Mouse (Mus musculus) neural tube, embryonic 13.5 days (tissue): Measurements from ENCODE around the gene Eif2s2. TPM values are rescaled to one million over a fixed set of nuclear protein-coding genes. Genes with fewer than 3 reads are reported as not detected.
"Not testable (repeated sequence)": the region's sequence is repeated elsewhere in the genome, so short reads cannot be mapped to it uniquely, and the experiment has no call there.

Experiments used
- ATAC-seq: fragments of 200-750 bp; cut with Nextera tagmentation; 2 replicates; pipeline ENCODE4 v1.8.0; 2017; ENCODE audit warnings: low read depth, mild to moderate bottlenecking, moderate TSS enrichment, moderate library complexity
- H3K27ac ChIP-seq: fragments of 300-500 bp; sonication (generic); replicated peaks from 2 replicates; pipeline ENCODE4 v1.5.1; 2015; ENCODE audit warnings: moderate library complexity, mild to moderate bottlenecking, inconsistent platforms
- H3K27me3 ChIP-seq: fragments of 300-500 bp; sonication (generic); 2 replicates; pipeline ENCODE4 v1.6.1; 2015; ENCODE audit warnings: mild to moderate bottlenecking, inconsistent platforms
- H3K36me3 ChIP-seq: fragments of 300-500 bp; sonication (generic); 2 replicates; pipeline ENCODE4 v1.6.1; 2015; ENCODE audit warnings: mild to moderate bottlenecking, inconsistent platforms
- H3K4me1 ChIP-seq: fragments of 300-500 bp; sonication (generic); replicated peaks from 2 replicates; pipeline ENCODE4 v1.6.1; 2015; ENCODE audit warnings: inconsistent platforms
- H3K4me2 ChIP-seq: fragments of 300-500 bp; sonication (generic); 2 replicates; pipeline ENCODE4 v1.6.1; 2015; ENCODE audit warnings: inconsistent platforms, mild to moderate bottlenecking, moderate library complexity
- H3K4me3 ChIP-seq: fragments of 300-500 bp; sonication (generic); 2 replicates; pipeline ENCODE4 v1.5.1; 2015; ENCODE audit warnings: mild to moderate bottlenecking, inconsistent platforms
- H3K9ac ChIP-seq: fragments of 300-500 bp; sonication (generic); 2 replicates; pipeline ENCODE4 v1.6.1; 2015; ENCODE audit warnings: moderate library complexity, mild to moderate bottlenecking, inconsistent platforms
- H3K9me3 ChIP-seq: fragments of 300-500 bp; sonication (generic); 2 replicates; pipeline ENCODE4 v1.6.1; 2016; ENCODE audit warnings: inconsistent platforms
- WGBS: fragments of 180-500 bp; shearing (Covaris S2); methylation state at CpG from one replicate; pipeline ENCODE4 v1.1.7; 2015; 5-methylcytosine and 5-hydroxymethylcytosine counted together
- polyA plus RNA-seq: library from polyadenylated mRNA; unstranded; fragments of >200 nt; fragmentation: Nextera tagmentation; extraction: Ambion mirVana; gene quantifications from 2 replicates; pipeline ENCODE4 v1.2.1, GENCODE M21; 2015

Gene Eif2s2
- polyA plus RNA-seq, result 72.3 and 77.2 TPM in 2 replicates

- peak; percentile 99 for ATAC-seq
- Histone ChIP-seq H3K36me3 (peaks cover 5% of the 10 kb centered on the region; the same call in 1 of the 2 replicates), H3K4me1 (peaks cover 24% of the 10 kb centered on the region), H3K4me3 (peak within 1 kb of the TSS; percentile 92), H3K4me2 (peak within 1 kb of the TSS; percentile 76), H3K9me3 (no peaks in the 10 kb centered on the region), H3K27me3 (0 out of 2 replicates have a peak, but pooled peaks cover 4% of the 10 kb centered on the region), H3K9ac (peak within 1 kb of the TSS; percentile 93), H3K27ac (peak within 1 kb of the TSS; percentile 83)
- under 1% methylated on average over 75 of the region's 75 CpGs for WGBS
These were observed at the start of gene Eif2s2 for GRCm38 (mm10) chr2:154892201-154893044. TSS of gene Eif2s2 (minus strand) at chr2:154892935.

DNA sequence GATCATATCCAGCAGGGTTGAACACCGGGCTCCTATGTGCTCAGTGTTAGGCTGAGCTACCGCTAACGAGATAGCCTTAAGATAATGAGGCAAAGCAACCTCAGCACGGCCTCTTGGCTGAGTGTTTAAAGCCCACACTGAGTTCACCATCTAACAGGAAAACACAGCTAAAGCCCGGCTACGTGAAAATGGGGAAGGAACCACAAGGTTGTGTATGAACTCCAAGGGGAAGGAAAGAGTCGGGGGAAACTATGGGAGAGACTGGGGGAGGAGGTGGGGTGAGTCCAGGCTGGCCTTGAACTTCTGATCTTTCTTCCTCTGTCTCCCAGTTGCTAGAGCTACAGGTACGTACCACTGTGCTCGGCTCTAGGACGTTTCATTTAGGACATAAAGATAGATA, 49.2 kb upstream of the Eif2s2 start:
- H3K4me2 ChIP-seq, result no peak overlapping the region
- H3K9ac ChIP-seq, result no peak overlapping the region
- peaks cover 7% of the 10 kb centered on the region; the same call in 1 of the 2 replicates for H3K4me1 ChIP-seq
- no peaks in the 10 kb centered on the region for H3K36me3 ChIP-seq
- no peaks in the 10 kb centered on the region for H3K9me3 ChIP-seq
- ATAC-seq, result no peak
- no peak overlapping the region for H3K27ac ChIP-seq
- H3K27me3 ChIP-seq, result peaks cover 14% of the 10 kb centered on the region
- no peak overlapping the region for H3K4me3 ChIP-seq
- WGBS, result 83% methylated on average over 10 of the region's 10 CpGs

DNA sequence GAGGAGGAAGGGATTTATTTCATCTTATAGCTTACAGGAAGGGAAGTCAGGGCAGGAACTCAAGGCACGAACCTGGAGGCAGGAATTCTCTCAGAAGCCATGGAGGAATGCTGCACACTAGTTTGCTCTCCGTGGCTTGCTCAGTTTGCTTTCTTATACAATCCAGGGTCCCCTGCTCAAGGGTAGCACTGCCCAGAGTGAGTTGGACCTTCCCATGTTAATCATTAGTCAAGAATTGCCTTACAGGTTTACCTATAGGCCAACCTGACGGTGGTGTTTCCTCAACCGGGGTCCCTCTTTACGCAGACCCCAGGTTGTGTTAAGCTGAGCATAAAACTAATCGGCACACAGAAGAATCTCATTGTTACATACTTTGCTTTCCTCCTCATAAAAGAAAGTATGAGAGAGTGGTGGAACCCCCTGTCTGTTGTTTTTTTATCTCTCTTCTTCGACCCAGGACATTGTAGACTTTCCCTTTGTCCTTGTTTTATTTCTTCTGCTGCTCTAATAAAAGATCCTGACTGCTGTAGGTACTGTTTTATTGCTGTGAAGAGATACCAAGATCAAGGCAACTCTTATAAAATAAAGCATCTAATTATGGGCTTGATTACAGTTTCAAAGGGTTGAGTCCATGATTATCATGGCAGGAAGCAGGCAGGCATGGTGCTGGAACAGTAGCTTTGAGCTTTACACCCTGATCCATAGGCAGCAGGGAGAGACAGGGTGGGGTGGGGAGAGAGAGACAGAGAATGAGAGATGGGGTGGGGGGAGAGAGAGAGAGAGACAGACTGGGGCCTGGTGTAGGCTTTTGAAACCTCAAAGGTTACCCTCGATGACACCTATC, 45.0 kb upstream of the Eif2s2 start:
- H3K27ac ChIP-seq, result no peak overlapping the region
- no peak for ATAC-seq
- no peak overlapping the region for H3K9ac ChIP-seq
- no peaks in the 10 kb centered on the region for H3K36me3 ChIP-seq
- 79% methylated on average over 8 of the region's 8 CpGs for WGBS
- no peak overlapping the region for H3K4me2 ChIP-seq
- H3K27me3 ChIP-seq, result peaks cover 24% of the 10 kb centered on the region
- H3K9me3 ChIP-seq, result no peaks in the 10 kb centered on the region
- no peak overlapping the region for H3K4me3 ChIP-seq
- peaks cover 4% of the 10 kb centered on the region; the same call in 1 of the 2 replicates for H3K4me1 ChIP-seq

DNA sequence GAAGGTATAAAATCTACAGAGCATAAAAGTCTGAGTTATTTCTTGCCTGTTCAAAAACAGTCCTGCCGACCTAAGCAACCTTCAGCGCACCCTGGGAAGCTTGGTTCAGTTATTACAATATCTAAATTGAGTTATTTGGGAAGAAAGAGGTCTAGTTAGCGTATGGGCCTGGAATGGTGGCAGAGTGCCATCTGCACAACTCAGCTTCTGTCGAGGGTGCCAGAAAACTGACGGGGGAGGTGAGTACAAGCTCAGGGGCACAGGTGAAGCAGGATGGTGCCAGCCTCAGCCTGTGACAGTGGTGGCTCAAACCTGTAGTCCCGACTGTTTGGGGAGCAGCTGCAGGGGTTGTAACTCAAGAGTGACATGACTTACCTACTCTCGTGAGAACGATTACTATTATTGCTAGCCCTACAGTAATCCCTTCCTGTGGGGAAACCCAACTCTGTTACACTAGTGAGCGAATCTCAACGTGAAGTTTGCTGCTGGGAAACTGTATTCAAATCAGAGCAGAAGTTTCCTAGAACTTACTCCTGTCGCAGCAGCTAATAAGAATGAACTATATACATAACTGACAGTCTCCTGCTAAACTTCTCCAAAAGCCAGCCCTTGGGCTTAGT, 43.9 kb upstream of the Eif2s2 start:
- Histone ChIP-seq H3K27me3 (peaks cover 24% of the 10 kb centered on the region), H3K9ac (no peak overlapping the region), H3K4me1 (no peaks in the 10 kb centered on the region), H3K4me3 (no peak overlapping the region), H3K27ac (no peak overlapping the region), H3K4me2 (no peak overlapping the region), H3K36me3 (no peaks in the 10 kb centered on the region), H3K9me3 (no peaks in the 10 kb centered on the region)
- WGBS, result 75% methylated on average over 11 of the region's 11 CpGs
- ATAC-seq, result no peak

GRCm38 (mm10) chr2:154936106-154936505, 43.4 kb upstream of the Eif2s2 start:
- H3K4me3 ChIP-seq, result no peak overlapping the region
- no peaks in the 10 kb centered on the region for H3K9me3 ChIP-seq
- H3K4me2 ChIP-seq, result no peak overlapping the region
- no peak overlapping the region for H3K27ac ChIP-seq
- no peaks in the 10 kb centered on the region for H3K36me3 ChIP-seq
- 76% methylated on average over 6 of the region's 6 CpGs for WGBS
- peaks cover 30% of the 10 kb centered on the region for H3K27me3 ChIP-seq
- H3K4me1 ChIP-seq, result no peaks in the 10 kb centered on the region
- no peak overlapping the region for H3K9ac ChIP-seq
- no peak for ATAC-seq

DNA sequence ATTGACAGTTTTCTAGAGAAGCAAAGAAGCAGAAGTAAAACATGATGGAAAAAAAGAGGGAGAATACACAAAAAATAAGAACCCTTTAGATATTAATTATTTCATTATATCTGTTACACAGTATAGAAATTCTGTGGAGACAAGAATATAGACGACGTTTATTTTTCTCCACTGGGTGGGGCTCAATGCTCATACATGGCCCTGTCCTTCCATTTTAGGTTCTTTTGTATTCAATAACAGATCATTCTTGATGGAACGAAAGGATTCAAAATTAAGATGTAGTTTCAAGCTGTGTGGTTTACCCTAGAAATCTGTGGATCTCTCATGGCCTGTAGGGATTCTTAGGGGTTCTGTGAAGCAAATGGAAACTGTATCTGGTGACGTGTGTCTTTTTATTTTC, 41.1 kb upstream of the Eif2s2 start:
- no peaks in the 10 kb centered on the region for H3K9me3 ChIP-seq
- no peak overlapping the region for H3K9ac ChIP-seq
- H3K4me2 ChIP-seq, result no peak overlapping the region
- ATAC-seq, result no peak
- no peaks in the 10 kb centered on the region for H3K4me1 ChIP-seq
- peaks cover 50% of the 10 kb centered on the region for H3K27me3 ChIP-seq
- no peak overlapping the region for H3K4me3 ChIP-seq
- H3K27ac ChIP-seq, result no peak overlapping the region
- H3K36me3 ChIP-seq, result no peaks in the 10 kb centered on the region
- WGBS, result 71% methylated on average over 4 of the region's 4 CpGs

DNA sequence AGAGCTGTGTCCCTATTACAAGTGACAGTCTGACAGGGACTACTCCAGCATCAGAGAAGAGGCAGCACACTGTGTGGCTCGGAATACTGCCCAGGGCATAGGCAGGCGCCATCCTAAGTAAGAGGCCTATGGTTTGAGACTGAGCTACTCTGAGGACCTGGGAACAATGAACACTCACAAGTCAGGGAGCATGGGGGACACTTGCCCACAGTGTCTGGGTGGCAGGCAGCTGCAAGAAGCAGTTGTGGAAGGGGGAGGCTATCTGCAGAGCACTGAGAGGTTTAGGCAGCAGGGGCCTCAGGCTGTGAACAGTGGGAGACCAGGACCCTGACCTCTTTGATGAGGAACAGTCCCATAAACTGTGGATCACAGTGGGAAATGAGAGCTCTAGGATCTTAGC, 35.6 kb upstream of the Eif2s2 start:
- 36% methylated on average over 2 of the region's 2 CpGs for WGBS
- ATAC-seq, result no peak

DNA sequence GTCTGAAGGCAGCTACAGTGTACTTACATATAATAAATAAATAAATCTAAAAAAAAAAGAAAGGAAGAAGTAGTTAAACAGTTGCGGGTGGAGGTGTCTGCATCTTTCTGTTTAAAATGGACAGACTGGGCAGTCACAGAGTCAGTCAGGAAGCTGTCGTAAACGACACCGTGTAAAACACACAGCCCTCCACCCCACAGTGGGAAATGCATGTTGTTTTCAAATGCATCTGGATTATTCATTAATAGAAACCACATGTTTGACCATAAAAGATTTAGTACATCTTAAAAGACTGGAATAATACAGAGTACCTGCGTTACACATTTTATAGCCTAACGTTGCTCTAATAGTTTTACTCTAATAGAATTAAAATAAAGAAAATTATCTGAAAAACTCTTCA, 34.1 kb upstream of the Eif2s2 start:
- no peak overlapping the region for H3K4me3 ChIP-seq

More for the DNA sequence above, 35.6 kb upstream of the Eif2s2 start:
- no peaks in the 10 kb centered on the region for H3K36me3 ChIP-seq
- H3K4me1 ChIP-seq, result peaks cover 8% of the 10 kb centered on the region
- H3K9ac ChIP-seq, result no peak overlapping the region
- H3K4me2 ChIP-seq, result no peak overlapping the region
- no peak overlapping the region for H3K4me3 ChIP-seq
- H3K27me3 ChIP-seq, result peaks cover 62% of the 10 kb centered on the region
- H3K27ac ChIP-seq, result no peak overlapping the region
- H3K9me3 ChIP-seq, result no peaks in the 10 kb centered on the region

DNA sequence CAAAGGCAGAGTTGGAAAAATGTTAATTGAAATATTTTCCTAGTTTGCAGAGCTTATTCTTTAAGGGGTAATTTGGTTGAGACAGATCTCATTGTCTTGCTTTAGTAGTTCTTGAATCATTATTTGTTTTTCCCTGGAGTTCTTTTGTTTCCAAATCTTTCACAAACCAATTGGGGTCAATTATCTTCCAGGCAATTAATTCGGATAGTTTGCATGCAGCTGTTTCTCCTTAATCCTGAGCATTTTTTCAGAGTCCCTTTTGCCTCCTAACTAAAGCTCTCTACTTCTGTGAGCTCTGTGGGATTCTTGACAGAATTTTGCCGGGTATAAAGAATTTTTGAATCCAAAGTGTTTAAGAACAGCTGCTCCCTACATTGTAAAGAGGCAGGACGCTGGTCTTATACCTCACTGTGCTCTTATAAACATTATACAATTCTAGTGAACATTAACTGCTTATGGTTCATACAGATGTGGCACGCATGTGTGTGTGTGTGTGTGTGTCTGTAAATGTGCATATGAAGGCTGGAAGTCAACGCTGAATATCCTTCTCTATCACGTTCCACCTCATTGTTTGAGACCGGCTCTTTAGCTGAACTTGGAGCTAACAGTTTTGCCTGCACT, 32.8 kb upstream of the Eif2s2 start:
- no peak overlapping the region for H3K4me3 ChIP-seq
- H3K9ac ChIP-seq, result no peak overlapping the region
- H3K9me3 ChIP-seq, result no peaks in the 10 kb centered on the region
- no peak overlapping the region for H3K27ac ChIP-seq
- no peak overlapping the region for H3K4me2 ChIP-seq
- ATAC-seq, result no peak
- no peaks in the 10 kb centered on the region for H3K36me3 ChIP-seq
- H3K27me3 ChIP-seq, result peaks cover 65% of the 10 kb centered on the region
- peaks cover 8% of the 10 kb centered on the region for H3K4me1 ChIP-seq
- 29% methylated on average over 7 of the region's 7 CpGs for WGBS

More for the DNA sequence above, 34.1 kb upstream of the Eif2s2 start:
- H3K27me3 ChIP-seq, result peaks cover 64% of the 10 kb centered on the region
- no peak overlapping the region for H3K27ac ChIP-seq
- no peaks in the 10 kb centered on the region for H3K9me3 ChIP-seq
- 78% methylated on average over 6 of the region's 6 CpGs for WGBS
- no peak for ATAC-seq
- H3K36me3 ChIP-seq, result no peaks in the 10 kb centered on the region
- no peak overlapping the region for H3K4me2 ChIP-seq
- H3K4me1 ChIP-seq, result peaks cover 8% of the 10 kb centered on the region
- no peak overlapping the region for H3K9ac ChIP-seq

DNA sequence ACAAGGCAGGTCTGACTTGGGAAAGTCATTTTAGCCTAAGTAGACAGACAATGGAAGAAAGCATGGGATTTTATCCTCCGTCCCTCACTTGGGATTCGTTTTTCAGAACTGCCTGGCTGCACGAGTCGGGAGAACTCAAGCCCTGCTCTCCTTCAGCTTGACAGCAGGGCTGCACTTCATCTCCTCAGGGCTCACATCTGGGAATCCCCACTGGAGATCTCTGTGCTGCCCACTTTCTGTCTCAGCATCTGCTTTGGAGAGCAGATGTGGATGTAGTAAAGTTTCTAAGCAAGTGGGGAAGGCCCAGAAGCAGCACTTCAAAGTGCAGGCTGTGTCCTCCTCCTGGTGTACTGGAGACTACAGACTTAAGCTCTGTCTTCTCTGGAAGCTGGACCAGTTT, 29.4 kb upstream of the Eif2s2 start:
- H3K27ac ChIP-seq, H3K4me2 ChIP-seq, H3K4me3 ChIP-seq, H3K9me3 ChIP-seq, H3K4me1 ChIP-seq, ATAC-seq, H3K9ac ChIP-seq, H3K36me3 ChIP-seq: not testable (repeated sequence)
- WGBS, result no CpG with 5 or more reads among the region's 4 CpGs
- peaks cover 60% of the 10 kb centered on the region for H3K27me3 ChIP-seq

GRCm38 (mm10) chr2:154920896-154921295, 28.2 kb upstream of the Eif2s2 start:
- Histone ChIP-seq H3K4me3 (no peak overlapping the region), H3K9me3 (no peaks in the 10 kb centered on the region), H3K4me2 (no peak overlapping the region), H3K27ac (no peak overlapping the region), H3K9ac (no peak overlapping the region), H3K27me3 (peaks cover 57% of the 10 kb centered on the region), H3K36me3 (no peaks in the 10 kb centered on the region), H3K4me1 (peaks cover 5% of the 10 kb centered on the region)
- 87% methylated on average over 7 of the region's 7 CpGs for WGBS
- no peak for ATAC-seq
